Mouse (Mus musculus) right cerebral cortex, postnatal 10 days (tissue): ENCODE data around the gene Paics.
"Not testable (repeated sequence)": the region's sequence is repeated elsewhere in the genome, so short reads cannot be mapped to it uniquely, and the experiment has no call there.

Experiments used
- DNase-seq, 2 experiments: peaks; one replicate each; pipeline ENCODE4 v3.0.0; 2021; ENCODE audit warnings: low spot score in 2 of 2

Paics gene

GRCm38 (mm10) chr5:76950343-76951105 lies 583 bp upstream of the Paics start:
- no peak for DNase-seq

GRCm38 (mm10) chr5:76952112-76953040 lies 1.3 kb downstream of the Paics start:
- no peak for DNase-seq

GRCm38 (mm10) chr5:76953794-76954193 lies 2.7 kb downstream of the Paics start:
- no peak for DNase-seq

GRCm38 (mm10) chr5:76954271-76954900 lies 3.3 kb downstream of the Paics start:
- DNase-seq = no peak

- DNase-seq = no peak
Measured at GRCm38 (mm10) chr5:76955474-76955873, 4.4 kb downstream of the Paics start.

GRCm38 (mm10) chr5:76957954-76958353 lies 6.8 kb downstream of the Paics start:
- DNase-seq = no peak

- DNase-seq = no peak
Measured at GRCm38 (mm10) chr5:76959587-76959986, 8.5 kb downstream of the Paics start.

GRCm38 (mm10) chr5:76962545-76962944 lies 11.4 kb downstream of the Paics start:
- no peak for DNase-seq

GRCm38 (mm10) chr5:76964651-76965050 lies 13.5 kb downstream of the Paics start:
- no peak for DNase-seq

GRCm38 (mm10) chr5:76969250-76969649 lies 18.1 kb downstream of the Paics start:
- DNase-seq = no peak

- not testable (repeated sequence) for DNase-seq
Measured at GRCm38 (mm10) chr5:76971115-76971514, 20.0 kb downstream of the Paics start.

GRCm38 (mm10) chr5:76973488-76973887 lies 22.4 kb downstream of the Paics start:
- no peak for DNase-seq

GRCm38 (mm10) chr5:76974207-76974553 lies 23.1 kb downstream of the Paics start:
- DNase-seq = no peak

- DNase-seq = peak; percentile 93 to 94
Measured at GRCm38 (mm10) chr5:76974554-76975285, 23.6 kb downstream of the Paics start, which contains the start of gene Srp72. Srp72 (plus strand) TSS chr5:76974683.

- no peak for DNase-seq
Measured at GRCm38 (mm10) chr5:76975736-76976135, 24.6 kb downstream of the Paics start.

- DNase-seq = no peak
Measured at GRCm38 (mm10) chr5:76984015-76984414, 32.9 kb downstream of the Paics start.

GRCm38 (mm10) chr5:76990789-76991188 lies 39.7 kb downstream of the Paics start:
- no peak for DNase-seq

GRCm38 (mm10) chr5:76993174-76993814 lies 42.2 kb downstream of the Paics start:
- no peak for DNase-seq

- DNase-seq = peak; percentile 42 to 48
Measured at GRCm38 (mm10) chr5:76998416-76998815, 47.3 kb downstream of the Paics start.

- no peak for DNase-seq
Measured at GRCm38 (mm10) chr5:77001192-77001591, 50.1 kb downstream of the Paics start.
